Mouse (Mus musculus) NIH3T3 (cell line): Measurements from ENCODE around the gene Kif11.

ENCODE experiments used
- DNase-seq: peaks from one replicate; pipeline ENCODE4 v3.0.0-alpha.2; 2012; ENCODE audit warnings: low read depth

Kif11 gene

GRCm38 (mm10) chr19:37375755-37376615 is at the start of gene Kif11:
Gene Kif11 (plus strand): TSS chr19:37376403.
- peak; percentile 99 for DNase-seq

DNA sequence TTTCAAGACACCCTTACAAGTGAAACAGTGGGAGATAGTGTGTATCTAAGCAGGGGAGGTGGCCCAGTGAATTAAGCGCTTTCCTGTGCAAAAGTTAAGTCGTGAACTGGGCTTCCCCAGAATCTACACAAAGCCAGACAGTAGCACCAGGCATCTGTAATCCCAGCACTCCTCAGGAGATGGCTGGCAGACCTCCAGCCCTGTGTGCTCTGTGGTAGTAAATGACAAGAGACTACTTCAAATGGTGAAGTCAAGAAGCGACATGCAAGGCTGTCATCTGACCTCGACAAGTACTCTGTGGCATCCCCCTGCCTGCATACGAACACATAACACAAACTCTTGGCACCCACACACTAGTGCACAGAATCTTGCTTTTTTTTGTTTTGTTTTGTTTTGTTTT is 49.0 kb upstream of the Kif11 start:
- no peak for DNase-seq

GRCm38 (mm10) chr19:37332726-37333125 is 43.5 kb upstream of the Kif11 start:
- DNase-seq = no peak

GRCm38 (mm10) chr19:37333357-37333756 is 42.8 kb upstream of the Kif11 start:
- DNase-seq = no peak

GRCm38 (mm10) chr19:37335392-37335791 is 40.8 kb upstream of the Kif11 start:
- no peak for DNase-seq

GRCm38 (mm10) chr19:37337752-37338151 is 38.5 kb upstream of the Kif11 start, which contains the start of gene Ide:
Gene Ide (minus strand): TSS chr19:37337852.
- DNase-seq = no peak

- DNase-seq = no peak
Measured at GRCm38 (mm10) chr19:37340495-37340894, 35.7 kb upstream of the Kif11 start.

DNA sequence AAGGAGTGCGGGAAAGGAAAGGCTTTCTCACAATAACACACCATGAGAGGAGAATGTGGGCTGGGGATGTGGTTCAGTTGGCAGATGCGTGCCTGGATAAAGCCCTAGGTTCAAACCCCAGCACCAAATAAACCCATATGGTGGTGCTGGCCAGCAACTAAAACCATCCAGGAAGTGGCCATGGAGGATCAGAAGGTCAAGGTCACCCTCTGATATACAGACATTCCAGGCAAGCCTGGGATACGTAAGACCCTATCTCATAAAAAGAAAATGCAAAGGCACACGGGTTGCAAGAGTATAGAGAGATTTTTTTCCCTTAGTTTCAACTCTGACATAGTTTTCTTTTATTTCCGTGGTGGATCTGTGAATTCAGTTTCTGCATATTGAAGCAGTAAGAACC is 35.3 kb upstream of the Kif11 start:
- no peak for DNase-seq

- no peak for DNase-seq
Measured at GRCm38 (mm10) chr19:37343899-37344298, 32.3 kb upstream of the Kif11 start.

- DNase-seq = no peak
Measured at GRCm38 (mm10) chr19:37346258-37346657, 29.9 kb upstream of the Kif11 start.

- no peak for DNase-seq
Measured at GRCm38 (mm10) chr19:37348331-37348730, 27.9 kb upstream of the Kif11 start.

DNA sequence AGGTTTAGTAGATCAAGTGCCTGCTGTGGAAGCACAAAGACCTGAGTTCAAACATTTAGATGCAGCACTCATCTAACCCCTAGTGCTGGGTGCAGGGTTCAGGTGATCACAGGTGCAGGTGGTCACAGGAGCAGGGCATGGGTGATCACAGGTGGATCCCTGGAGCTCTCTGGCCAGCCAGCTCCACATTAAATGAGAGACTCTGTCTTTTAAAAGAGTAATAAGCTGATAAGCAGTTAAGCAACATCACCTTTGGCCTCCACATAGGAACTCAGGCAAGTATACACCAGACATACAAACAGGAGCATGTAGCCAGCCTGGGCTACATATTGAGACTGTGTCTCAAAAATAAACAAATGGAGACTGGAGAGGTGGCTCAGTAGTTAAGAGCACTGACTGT is 27.3 kb upstream of the Kif11 start:
- no peak for DNase-seq

DNA sequence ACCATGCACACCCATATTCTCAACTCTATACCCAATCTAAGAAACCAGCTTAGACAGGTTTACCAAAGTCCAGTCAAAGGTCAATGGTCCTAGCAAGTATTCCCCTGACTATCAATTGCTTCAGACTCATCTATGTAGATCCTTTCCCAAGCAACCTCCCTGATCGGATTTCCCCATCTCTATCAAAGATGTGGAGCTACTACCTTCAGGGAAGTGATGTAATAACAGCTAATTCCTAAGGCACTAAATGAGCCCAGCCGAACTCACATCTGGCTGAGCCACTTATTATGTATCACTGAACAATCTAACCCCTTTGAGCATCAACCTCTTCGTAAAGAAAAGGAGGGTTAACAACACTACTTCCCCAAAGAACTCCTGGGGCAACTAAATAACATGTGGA is 23.4 kb upstream of the Kif11 start:
- DNase-seq = no peak

- no peak for DNase-seq
Measured at GRCm38 (mm10) chr19:37353331-37353730, 22.9 kb upstream of the Kif11 start.

DNA sequence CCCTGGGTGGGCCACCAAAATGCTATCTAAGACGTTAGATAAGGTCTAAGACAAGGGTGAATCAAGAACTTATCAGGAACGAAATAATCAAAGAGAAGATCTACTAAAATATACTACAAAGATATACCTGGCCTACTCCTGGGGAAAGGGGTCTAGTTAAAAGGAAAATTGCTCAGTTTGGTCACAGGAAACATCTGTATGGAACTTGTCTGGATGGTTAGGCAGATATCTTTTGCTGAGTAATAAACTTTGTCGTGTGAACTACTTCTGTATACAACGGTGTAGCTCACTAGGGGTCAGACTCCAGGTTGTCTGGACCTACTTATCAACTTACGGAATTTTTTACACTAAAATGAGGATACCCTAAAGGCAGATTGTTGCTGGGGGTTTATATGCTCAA is 16.2 kb upstream of the Kif11 start:
- no peak for DNase-seq

GRCm38 (mm10) chr19:37362545-37362944 is 13.7 kb upstream of the Kif11 start:
- DNase-seq = no peak

- no peak for DNase-seq
Measured at GRCm38 (mm10) chr19:37363128-37363939, 12.9 kb upstream of the Kif11 start.

DNA sequence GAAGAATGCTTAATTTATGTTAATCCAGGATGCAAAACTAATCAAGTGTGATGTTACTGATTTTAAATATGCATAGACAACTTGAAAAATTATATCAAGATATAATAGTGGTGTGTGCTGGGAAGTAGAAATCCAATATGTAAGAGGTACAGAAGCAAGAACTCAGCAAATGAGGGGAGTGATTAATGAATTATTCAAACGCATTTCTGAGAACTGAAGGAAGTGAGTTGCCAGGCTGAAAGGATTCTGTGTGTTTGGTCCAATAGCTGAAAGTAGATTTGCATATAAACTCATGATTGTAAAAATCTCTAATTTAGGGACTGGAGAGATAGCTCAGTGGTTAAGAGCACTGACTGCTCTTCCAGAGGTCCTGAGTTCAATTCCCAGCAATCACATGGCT is 7.2 kb upstream of the Kif11 start:
- DNase-seq = no peak

DNA sequence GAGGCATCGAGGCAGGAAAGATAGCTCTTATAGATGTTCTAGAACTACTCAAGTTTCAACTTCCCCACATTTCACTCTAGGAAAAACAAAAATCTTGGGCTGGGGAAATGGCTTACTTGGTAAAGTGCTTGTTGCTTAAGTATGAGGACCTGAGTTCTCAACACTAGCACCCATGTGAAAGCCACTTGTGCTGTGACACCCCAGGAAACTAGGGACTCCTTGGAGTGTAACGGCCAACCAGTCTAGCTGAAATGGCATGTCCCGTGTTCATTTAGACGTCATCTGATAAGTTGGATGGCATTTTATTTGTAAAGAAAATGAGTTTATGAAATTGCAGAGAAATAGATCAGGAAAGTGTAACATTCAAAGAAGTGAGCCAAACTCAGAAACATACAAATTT is 6.3 kb upstream of the Kif11 start:
- no peak for DNase-seq

GRCm38 (mm10) chr19:37370356-37370755 is 5.8 kb upstream of the Kif11 start:
- no peak for DNase-seq

DNA sequence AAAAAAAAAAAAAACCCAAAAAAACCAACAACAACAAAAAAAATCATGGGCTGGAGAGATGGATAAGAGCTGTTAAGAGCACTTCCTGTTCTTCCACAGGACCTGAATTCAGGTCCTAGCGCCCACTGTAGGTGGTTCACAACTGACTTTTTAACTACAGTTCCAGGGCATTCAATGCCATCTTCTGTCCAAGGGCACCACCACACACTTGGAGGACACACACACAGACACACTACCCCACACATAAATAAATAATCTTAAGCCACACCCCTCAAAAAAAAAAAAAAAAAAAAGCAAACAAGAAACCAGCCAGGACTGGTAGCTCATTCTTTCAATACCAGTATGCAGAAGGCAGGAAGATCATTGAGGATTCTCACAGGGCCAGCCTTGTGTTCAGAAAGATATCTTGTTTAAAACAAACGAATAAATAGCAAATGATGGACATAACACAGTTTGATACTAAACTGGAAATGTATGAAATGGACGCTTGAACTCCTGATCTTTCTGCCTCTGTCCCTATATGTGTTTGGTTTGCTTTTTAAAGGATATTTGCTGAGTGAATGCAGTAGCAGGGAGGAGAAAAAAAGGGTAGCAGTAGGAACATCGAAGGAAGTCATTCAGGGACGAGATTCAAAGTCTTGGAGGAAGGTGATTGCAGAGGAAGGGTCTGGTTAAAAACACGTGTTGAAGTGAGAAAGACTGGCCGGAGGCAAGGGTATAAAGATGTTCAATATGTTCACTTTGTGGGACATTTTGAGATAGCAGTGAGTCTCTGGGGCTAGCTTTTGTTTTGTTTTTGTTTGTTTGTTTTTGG is 1.1 kb upstream of the Kif11 start:
- peak; percentile 56 for DNase-seq

DNA sequence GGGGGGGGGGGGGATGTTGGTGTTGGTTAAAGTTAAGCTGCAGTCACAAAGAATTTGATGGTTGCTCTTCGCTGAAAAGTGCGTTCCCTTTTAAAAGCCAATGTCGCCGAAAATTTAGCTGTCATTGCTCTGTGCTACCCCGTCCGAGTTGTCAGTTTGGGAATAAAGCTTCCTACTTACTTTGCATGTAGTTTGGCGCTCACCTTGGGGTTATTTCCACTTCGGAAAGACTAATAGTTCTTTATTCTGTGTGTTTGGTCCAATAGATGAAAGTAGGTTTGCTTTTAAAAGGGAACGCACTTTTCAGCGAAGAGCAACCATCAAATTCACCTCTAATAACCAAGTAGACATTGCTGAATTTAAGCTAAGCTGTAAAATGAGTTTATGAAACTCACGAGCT is 638 bp downstream of the Kif11 start:
- DNase-seq = no peak
